Mouse (Mus musculus) splenic B cell, adult 2 months (primary cell): ENCODE measurements around the gene Ccdc185.

ENCODE experiments used
- DNase-seq: peaks from one replicate; pipeline ENCODE4 v3.0.0-alpha.2; 2011; ENCODE audit warnings: low read depth, low spot score
- H3K27me3 ChIP-seq: 2 replicates; pipeline ENCODE4 v1.6.1; 2012; ENCODE audit warnings: mild to moderate bottlenecking, low read length, moderate library complexity, mixed read lengths; ENCODE audit not compliant: control insufficient read depth, poor library complexity, insufficient read depth, severe bottlenecking
- H3K36me3 ChIP-seq: 2 replicates; pipeline ENCODE4 v1.6.1; 2012; ENCODE audit warnings: mild to moderate bottlenecking, low read length, moderate library complexity, mixed read lengths; ENCODE audit not compliant: control insufficient read depth, poor library complexity, insufficient read depth, severe bottlenecking

The Ccdc185 gene

DNA sequence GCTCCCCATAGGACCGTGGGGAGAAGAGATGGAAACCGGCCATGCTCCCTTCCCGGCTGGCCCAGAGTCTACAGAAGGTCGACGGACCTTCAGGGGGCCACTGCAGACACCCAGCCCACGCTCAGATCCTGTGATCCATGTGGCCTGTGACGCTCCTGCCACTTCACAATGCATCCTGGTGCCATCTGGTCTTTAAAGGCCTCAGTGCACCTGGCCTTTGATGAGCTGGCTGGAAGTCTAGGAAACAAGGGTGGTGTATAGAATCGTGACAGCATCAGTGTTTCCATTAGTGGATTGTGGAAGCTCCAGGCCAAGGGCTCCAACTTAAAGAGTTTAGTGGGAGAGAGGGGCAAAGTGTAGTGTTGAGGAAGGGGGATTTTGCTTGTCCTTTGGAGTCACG lies at the start of gene Ccdc185:
Gene Ccdc185 (minus strand): TSS at position 101 of the 400 bp plus-strand sequence.
- Histone ChIP-seq H3K27me3 (no peaks in the 10 kb centered on the region), H3K36me3 (no peaks in the 10 kb centered on the region)
- no peak for DNase-seq

DNA sequence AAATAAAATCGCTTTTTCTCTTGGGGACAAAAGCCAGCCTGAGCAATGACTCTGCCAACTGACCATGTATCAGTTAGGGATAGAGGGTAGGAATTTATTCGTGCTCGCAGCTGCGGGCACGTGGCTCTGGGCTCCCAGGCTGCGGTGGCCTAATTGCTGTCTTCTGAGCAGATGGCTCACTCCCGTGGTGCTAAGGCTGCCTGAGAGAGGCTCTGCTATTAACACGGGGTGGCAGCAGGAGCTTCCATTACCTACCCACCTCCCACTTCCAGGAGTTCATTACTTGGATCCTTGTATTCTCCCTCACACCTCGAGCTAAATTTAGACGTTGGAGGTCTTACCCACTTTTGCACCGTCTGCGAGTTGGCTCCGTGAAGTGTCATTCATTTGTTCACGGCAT lies 48.1 kb upstream of the Ccdc185 start:
- no peak for DNase-seq
- no peaks in the 10 kb centered on the region for H3K27me3 ChIP-seq
- no peaks in the 10 kb centered on the region for H3K36me3 ChIP-seq

- DNase-seq, result no peak
- no peaks in the 10 kb centered on the region for H3K27me3 ChIP-seq
- no peaks in the 10 kb centered on the region for H3K36me3 ChIP-seq
Measured at GRCm38 (mm10) chr1:182794628-182795027, 45.6 kb upstream of the Ccdc185 start.

DNA sequence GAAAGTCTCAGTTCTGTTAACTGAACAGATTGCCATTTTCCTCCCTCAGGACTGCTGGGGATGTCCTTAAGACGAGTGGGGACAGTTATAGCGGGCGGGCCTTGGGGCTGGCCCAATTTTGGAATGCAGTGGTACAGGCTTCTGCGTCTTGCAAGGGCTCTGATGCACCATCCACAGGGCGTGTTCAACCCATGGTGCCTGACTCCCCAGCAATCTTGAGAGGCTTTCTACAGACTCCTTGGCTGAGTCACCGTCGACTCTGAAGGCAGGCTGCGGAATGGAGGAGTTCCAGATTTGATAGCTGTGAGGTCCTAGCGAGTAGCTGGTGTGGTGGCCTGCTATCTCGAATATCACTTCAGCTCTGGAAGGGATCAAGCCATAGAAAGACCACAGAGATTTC lies 45.2 kb upstream of the Ccdc185 start:
- no peak for DNase-seq
- Histone ChIP-seq H3K36me3 (no peaks in the 10 kb centered on the region), H3K27me3 (no peaks in the 10 kb centered on the region)

GRCm38 (mm10) chr1:182792521-182793071 lies 43.6 kb upstream of the Ccdc185 start:
- no peaks in the 10 kb centered on the region for H3K36me3 ChIP-seq
- no peaks in the 10 kb centered on the region for H3K27me3 ChIP-seq
- peak; percentile 4 for DNase-seq

- DNase-seq, result no peak
- H3K36me3 ChIP-seq, result no peaks in the 10 kb centered on the region
- no peaks in the 10 kb centered on the region for H3K27me3 ChIP-seq
Measured at GRCm38 (mm10) chr1:182788896-182789295, 39.9 kb upstream of the Ccdc185 start.

- Histone ChIP-seq H3K36me3 (no peaks in the 10 kb centered on the region), H3K27me3 (no peaks in the 10 kb centered on the region)
- no peak for DNase-seq
Measured at GRCm38 (mm10) chr1:182787030-182787429, 38.0 kb upstream of the Ccdc185 start.

DNA sequence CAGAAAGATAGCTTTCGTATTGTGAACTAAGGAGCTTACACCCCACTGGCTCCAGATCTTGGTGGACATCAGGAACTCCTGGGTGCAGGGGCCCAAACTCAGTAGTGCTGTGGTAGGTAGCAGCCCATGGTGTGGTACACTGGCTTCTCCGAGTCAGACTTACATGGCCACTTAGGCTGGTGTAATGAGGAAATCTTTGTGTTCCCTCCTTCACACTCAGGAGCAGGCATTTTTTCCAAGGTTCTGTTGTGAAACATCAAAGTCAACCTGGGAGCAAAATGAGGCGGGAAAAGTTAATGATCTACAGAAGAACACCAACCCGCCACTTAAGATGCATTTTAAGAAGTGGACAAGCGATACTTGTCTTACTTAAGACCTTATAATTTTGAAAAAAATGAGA lies 36.5 kb upstream of the Ccdc185 start:
- H3K36me3 ChIP-seq, result no peaks in the 10 kb centered on the region
- DNase-seq, result no peak
- H3K27me3 ChIP-seq, result no peaks in the 10 kb centered on the region

GRCm38 (mm10) chr1:182784784-182785183 lies 35.8 kb upstream of the Ccdc185 start:
- Histone ChIP-seq H3K27me3 (no peaks in the 10 kb centered on the region), H3K36me3 (no peaks in the 10 kb centered on the region)
- no peak for DNase-seq

- no peaks in the 10 kb centered on the region for H3K36me3 ChIP-seq
- DNase-seq, result no peak
- no peaks in the 10 kb centered on the region for H3K27me3 ChIP-seq
Measured at GRCm38 (mm10) chr1:182783774-182784173, 34.8 kb upstream of the Ccdc185 start.

- DNase-seq, result no peak
- no peaks in the 10 kb centered on the region for H3K36me3 ChIP-seq
- no peaks in the 10 kb centered on the region for H3K27me3 ChIP-seq
Measured at GRCm38 (mm10) chr1:182779024-182779520, 30.1 kb upstream of the Ccdc185 start.

- H3K27me3 ChIP-seq, result no peaks in the 10 kb centered on the region
- no peak for DNase-seq
- H3K36me3 ChIP-seq, result no peaks in the 10 kb centered on the region
Measured at GRCm38 (mm10) chr1:182778225-182778624, 29.2 kb upstream of the Ccdc185 start.

- Histone ChIP-seq H3K27me3 (no peaks in the 10 kb centered on the region), H3K36me3 (no peaks in the 10 kb centered on the region)
- DNase-seq, result no peak
Measured at GRCm38 (mm10) chr1:182776749-182777410, 27.9 kb upstream of the Ccdc185 start.

GRCm38 (mm10) chr1:182775576-182775975 lies 26.6 kb upstream of the Ccdc185 start:
- H3K36me3 ChIP-seq, result no peaks in the 10 kb centered on the region
- H3K27me3 ChIP-seq, result no peaks in the 10 kb centered on the region
- DNase-seq, result no peak

DNA sequence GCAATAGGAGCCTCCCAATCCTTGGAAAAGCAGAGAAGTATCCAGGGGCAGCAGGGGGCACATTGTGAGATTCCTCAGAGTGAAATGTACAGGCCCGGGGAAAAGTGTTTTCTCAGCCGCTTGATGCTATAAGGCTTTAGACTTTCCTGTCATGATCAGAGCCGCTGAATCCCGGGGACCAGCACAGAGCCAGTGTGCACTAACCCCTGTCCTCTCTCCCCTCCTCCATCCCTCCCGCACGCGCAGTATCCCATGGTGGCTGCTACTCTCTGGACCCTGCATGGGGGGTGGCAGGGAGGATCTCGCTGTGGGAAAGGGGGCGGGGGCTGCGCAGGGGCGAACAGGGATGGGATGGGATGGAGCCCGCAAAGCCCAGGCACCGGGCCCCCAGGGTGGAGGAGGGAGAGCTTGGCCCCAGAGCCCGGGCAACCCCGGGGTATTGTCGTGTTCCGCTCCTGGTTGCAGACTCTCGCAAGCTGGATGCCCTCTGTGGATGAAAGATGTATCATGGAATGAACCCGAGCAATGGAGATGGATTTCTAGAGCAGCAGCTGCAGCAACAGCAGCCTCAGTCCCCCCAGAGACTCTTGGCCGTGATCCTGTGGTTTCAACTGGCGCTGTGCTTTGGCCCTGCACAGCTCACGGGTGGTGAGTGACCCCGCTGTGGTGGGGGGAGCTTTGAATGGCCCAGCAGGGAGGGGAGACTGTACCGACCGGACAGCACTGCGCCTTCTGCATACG lies 15.7 kb upstream of the Ccdc185 start:
- DNase-seq, result no peak
- H3K36me3 ChIP-seq, result no peaks in the 10 kb centered on the region
- no peaks in the 10 kb centered on the region for H3K27me3 ChIP-seq
